Mouse (Mus musculus): ENCODE measurements around the gene Gm3625. TPM values are rescaled to one million over a fixed set of nuclear protein-coding genes. Genes with fewer than 3 reads are reported as not detected.

Gene Gm3625
- polyA plus RNA-seq, 1 experiment from 2014 or later: not detected

DNA sequence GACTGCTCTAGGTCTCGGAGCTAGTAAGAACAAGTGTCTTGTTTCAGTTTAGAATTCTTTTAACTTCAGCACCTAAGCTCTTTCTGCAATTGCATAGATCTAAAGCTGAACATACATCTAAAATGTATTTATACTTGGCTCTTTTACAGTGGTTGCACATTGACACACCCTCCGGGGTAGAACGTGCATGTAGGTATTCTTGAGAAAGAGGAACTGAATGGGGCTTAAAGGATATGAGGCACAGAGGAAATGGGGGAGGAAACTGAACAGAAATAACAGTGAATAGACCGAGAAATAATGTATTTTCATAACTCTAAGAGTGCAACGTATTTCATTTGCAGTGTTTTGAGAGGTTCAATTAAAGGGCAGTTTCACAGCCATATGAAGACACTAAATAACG, 2.3 kb upstream of the Gm3625 start:
- peak overlapping the region; percentile 28 for H3K4me2 ChIP-seq (ENCODE audit: low read depth, low read length)
- H3K27ac ChIP-seq (ENCODE audit: low read length): no peak overlapping the region
- H3K27me3 ChIP-seq (ENCODE audit: control insufficient read depth, insufficient read depth, low read length): no peaks in the 10 kb centered on the region
- no peaks in the 10 kb centered on the region for H3K36me3 ChIP-seq (ENCODE audit: control insufficient read depth, insufficient read depth)
- ATAC-seq (replicated peaks; ENCODE audit: extremely low read depth, insufficient read depth, low FRiP score): no peak
- WGBS: 67% methylated on average over 6 of the region's 6 CpGs
- H3K9ac ChIP-seq (ENCODE audit: low read length): no peak overlapping the region
- peaks cover 21% of the 10 kb centered on the region for H3K4me1 ChIP-seq (ENCODE audit: control insufficient read depth, insufficient read depth, low read length)
- no peak overlapping the region for H3K4me3 ChIP-seq (ENCODE audit: low read length)
- H3K9me3 ChIP-seq (replicated peaks; ENCODE audit: control insufficient read depth, low read length): no peaks in the 10 kb centered on the region

DNA sequence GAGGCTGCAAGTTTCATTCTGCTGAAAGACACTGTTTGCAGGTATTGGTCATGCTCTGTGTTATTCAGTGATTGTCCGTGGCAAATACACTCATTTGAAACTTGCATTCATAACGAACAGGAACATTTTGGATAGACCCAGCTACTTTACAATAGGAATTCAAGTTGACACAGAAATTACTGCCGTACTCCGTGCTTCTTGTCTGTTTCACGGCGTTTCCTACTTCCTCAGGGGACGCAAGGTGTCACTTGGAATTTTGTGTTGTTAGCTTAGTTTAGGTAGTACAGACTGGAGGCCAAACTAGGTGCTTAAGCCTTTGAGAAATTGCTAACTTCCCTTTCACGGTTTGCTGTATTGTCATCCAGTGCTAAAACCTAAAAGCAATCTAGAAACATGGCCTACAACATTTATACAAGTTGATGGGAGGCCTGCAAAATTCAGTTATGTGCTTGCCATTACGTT, 1.2 kb upstream of the Gm3625 start:
- no peaks in the 10 kb centered on the region for H3K9me3 ChIP-seq (replicated peaks; ENCODE audit: control insufficient read depth, low read length)
- peak overlapping the region; percentile 86 for H3K4me2 ChIP-seq (ENCODE audit: low read depth, low read length)
- peak overlapping the region; percentile 92; the same call in 1 of the 2 replicates for H3K27ac ChIP-seq (ENCODE audit: low read length)
- 52% methylated on average over 9 of the region's 9 CpGs for WGBS
- no peaks in the 10 kb centered on the region for H3K36me3 ChIP-seq (ENCODE audit: control insufficient read depth, insufficient read depth)
- H3K4me1 ChIP-seq (ENCODE audit: control insufficient read depth, insufficient read depth, low read length): peaks cover 16% of the 10 kb centered on the region
- peak overlapping the region; percentile 88 for H3K4me3 ChIP-seq (ENCODE audit: low read length)
- peak overlapping the region; percentile 95 for H3K9ac ChIP-seq (ENCODE audit: low read length)
- ATAC-seq (replicated peaks; ENCODE audit: extremely low read depth, insufficient read depth, low FRiP score): no peak
- no peaks in the 10 kb centered on the region for H3K27me3 ChIP-seq (ENCODE audit: control insufficient read depth, insufficient read depth, low read length)

DNA sequence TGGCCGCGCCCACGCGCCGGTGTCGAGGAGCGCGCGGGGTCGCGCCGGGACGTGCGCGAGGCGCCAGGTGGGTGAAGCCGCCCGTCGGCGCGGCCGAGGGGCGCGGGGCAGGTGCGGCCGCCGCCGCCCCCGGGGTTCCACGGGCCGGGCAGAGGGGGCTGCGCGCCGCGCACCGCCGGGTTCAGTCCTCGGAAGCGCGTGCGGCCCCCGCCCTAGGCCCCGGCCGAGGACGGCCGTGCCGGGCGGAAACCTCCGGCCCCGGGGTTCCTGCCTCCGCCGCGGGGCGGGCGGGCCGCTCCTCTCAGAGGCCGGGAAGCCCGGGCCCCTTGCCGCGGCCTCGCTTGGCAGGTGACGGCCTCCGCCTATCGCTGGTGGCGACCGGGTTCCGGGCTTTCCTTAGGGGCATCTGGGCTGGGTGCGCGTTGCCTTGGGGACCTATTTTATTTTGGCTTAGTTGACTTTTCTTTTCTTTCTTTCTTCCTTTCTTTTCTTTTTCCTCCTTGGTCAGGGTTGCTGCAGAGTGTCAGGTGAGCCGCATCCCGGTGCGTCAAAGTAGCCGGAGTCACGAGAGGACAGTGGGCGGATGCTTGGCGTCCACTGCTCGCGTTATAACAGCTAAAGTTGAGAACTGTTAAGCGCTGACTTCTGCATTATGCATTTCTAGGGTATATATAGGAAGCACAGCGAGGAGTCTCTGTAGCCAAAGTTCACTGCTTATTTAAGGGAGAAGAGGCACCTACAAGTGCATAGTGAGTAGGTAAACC, 621 bp upstream of the Gm3625 start:
- under 1% methylated on average over 75 of the region's 80 CpGs for WGBS
- no peaks in the 10 kb centered on the region for H3K27me3 ChIP-seq (ENCODE audit: control insufficient read depth, insufficient read depth, low read length)
- H3K9ac ChIP-seq (ENCODE audit: low read length): peak overlapping the region; percentile 95
- peak overlapping the region; percentile 88 for H3K4me3 ChIP-seq (ENCODE audit: low read length)
- peaks cover 12% of the 10 kb centered on the region for H3K4me1 ChIP-seq (ENCODE audit: control insufficient read depth, insufficient read depth, low read length)
- H3K9me3 ChIP-seq (replicated peaks; ENCODE audit: control insufficient read depth, low read length): no peaks in the 10 kb centered on the region
- H3K36me3 ChIP-seq (ENCODE audit: control insufficient read depth, insufficient read depth): no peaks in the 10 kb centered on the region
- peak; percentile 76 for ATAC-seq (replicated peaks; ENCODE audit: extremely low read depth, insufficient read depth, low FRiP score)
- H3K27ac ChIP-seq (ENCODE audit: low read length): peak overlapping the region; percentile 92
- peak overlapping the region; percentile 86 for H3K4me2 ChIP-seq (ENCODE audit: low read depth, low read length)

DNA sequence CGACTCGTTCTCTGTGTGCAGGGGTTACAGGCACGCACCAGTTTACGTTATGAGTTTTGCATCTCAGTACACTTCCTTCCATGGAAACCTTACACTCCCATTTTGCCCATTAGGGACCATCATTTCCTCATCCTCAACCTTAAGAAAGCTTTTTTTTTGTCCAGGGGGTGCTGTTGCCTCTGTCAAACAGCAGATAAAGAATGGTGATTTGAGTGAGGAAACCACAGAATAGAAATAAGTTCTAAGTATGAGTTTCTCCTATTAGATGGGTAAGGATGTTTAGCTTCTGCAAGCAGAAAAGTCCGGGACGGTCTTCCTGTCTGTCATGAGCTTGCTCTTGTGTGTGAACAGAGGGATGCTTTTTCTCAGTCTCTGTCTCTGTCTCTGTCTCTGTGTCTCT, 702 bp downstream of the Gm3625 start:
- H3K27me3 ChIP-seq (ENCODE audit: control insufficient read depth, insufficient read depth, low read length): no peaks in the 10 kb centered on the region
- WGBS: 58% methylated on average over 6 of the region's 6 CpGs
- H3K4me2 ChIP-seq (ENCODE audit: low read depth, low read length): peak overlapping the region; percentile 86
- no peaks in the 10 kb centered on the region for H3K9me3 ChIP-seq (replicated peaks; ENCODE audit: control insufficient read depth, low read length)
- H3K4me3 ChIP-seq (ENCODE audit: low read length): peak overlapping the region; percentile 88
- H3K9ac ChIP-seq (ENCODE audit: low read length): peak overlapping the region; percentile 95
- ATAC-seq (replicated peaks; ENCODE audit: extremely low read depth, insufficient read depth, low FRiP score): no peak
- H3K36me3 ChIP-seq (ENCODE audit: control insufficient read depth, insufficient read depth): no peaks in the 10 kb centered on the region
- H3K4me1 ChIP-seq (ENCODE audit: control insufficient read depth, insufficient read depth, low read length): peaks cover 12% of the 10 kb centered on the region
- no peak overlapping the region for H3K27ac ChIP-seq (ENCODE audit: low read length)

DNA sequence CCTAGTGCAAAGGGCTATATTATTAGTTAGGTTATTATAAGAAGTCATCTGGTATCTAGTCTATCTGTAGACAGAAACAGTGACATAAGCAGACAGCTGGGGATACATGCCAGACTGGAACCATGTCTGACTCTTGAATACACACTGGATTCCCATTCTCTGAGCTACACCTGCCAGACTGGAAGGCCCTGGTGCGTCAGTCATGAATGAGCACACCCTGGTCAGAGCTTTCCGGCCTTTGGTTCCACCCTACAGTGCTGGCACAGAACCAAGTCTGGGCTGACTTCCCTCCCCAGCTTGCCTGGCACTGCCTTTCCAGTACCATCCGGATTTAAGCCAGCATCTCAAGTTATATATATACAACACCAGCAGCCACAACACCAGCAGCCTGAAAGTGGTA, 4.1 kb downstream of the Gm3625 start:
- Histone ChIP-seq H3K27me3 (ENCODE audit: control insufficient read depth, insufficient read depth, low read length) (no peaks in the 10 kb centered on the region), H3K36me3 (ENCODE audit: control insufficient read depth, insufficient read depth) (no peaks in the 10 kb centered on the region), H3K4me1 (ENCODE audit: control insufficient read depth, insufficient read depth, low read length) (peaks cover 5% of the 10 kb centered on the region), H3K4me2 (ENCODE audit: low read depth, low read length) (no peak overlapping the region), H3K9ac (ENCODE audit: low read length) (no peak overlapping the region), H3K27ac (ENCODE audit: low read length) (no peak overlapping the region), H3K4me3 (ENCODE audit: low read length) (no peak overlapping the region), H3K9me3 (replicated peaks; ENCODE audit: control insufficient read depth, low read length) (no peaks in the 10 kb centered on the region)
- WGBS: 41% methylated on average over 3 of the region's 3 CpGs
- ATAC-seq (replicated peaks; ENCODE audit: extremely low read depth, insufficient read depth, low FRiP score): no peak

DNA sequence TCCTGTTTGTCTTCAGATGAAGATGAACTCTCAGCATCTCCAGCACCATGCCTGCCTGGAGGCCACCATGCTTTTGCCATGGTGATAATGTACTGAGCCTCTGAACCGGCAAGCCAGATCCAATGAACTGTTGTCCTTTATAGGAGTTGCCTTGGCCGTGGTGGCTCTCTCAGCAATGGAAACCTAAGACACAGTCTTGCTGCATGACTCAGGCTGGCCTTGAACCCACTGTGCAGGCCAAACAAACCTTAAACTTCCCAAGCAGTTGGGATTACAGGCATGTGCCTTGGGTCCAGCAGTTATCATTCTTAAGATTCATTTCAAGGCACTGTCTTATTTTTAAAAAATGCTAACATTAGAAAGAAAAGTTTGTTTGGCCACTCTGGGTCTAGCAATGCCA, 4.9 kb downstream of the Gm3625 start:
- no peak overlapping the region for H3K4me3 ChIP-seq (ENCODE audit: low read length)
- WGBS: 79% methylated on average over 2 of the region's 2 CpGs
- no peak overlapping the region for H3K9ac ChIP-seq (ENCODE audit: low read length)
- no peaks in the 10 kb centered on the region for H3K9me3 ChIP-seq (replicated peaks; ENCODE audit: control insufficient read depth, low read length)
- H3K4me2 ChIP-seq (ENCODE audit: low read depth, low read length): no peak overlapping the region
- ATAC-seq (replicated peaks; ENCODE audit: extremely low read depth, insufficient read depth, low FRiP score): no peak
- no peak overlapping the region for H3K27ac ChIP-seq (ENCODE audit: low read length)
- no peaks in the 10 kb centered on the region for H3K27me3 ChIP-seq (ENCODE audit: control insufficient read depth, insufficient read depth, low read length)
- no peaks in the 10 kb centered on the region for H3K36me3 ChIP-seq (ENCODE audit: control insufficient read depth, insufficient read depth)
- H3K4me1 ChIP-seq (ENCODE audit: control insufficient read depth, insufficient read depth, low read length): peaks cover 5% of the 10 kb centered on the region

DNA sequence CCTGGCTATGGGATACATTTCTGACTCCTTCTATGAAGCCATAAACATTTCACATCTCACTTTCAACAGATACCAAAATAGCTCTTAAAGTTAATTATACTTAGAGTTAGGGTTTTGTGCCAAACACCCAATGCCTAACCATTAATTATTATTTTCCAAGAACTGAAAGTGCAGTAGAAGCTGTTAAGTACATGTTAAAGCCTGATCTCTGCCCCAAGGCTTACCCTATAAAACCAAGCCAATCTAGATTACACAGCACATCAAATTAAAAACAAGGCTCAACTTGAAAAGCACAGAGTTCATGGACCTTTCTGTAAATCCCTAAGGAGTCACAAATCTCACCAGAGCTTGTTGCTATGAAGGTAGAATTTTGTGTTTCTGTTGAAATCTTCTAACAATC, 10.4 kb downstream of the Gm3625 start:
- Histone ChIP-seq H3K4me3 (ENCODE audit: low read length) (no peak overlapping the region), H3K36me3 (ENCODE audit: control insufficient read depth, insufficient read depth) (no peaks in the 10 kb centered on the region), H3K9me3 (replicated peaks; ENCODE audit: control insufficient read depth, low read length) (no peaks in the 10 kb centered on the region), H3K27me3 (ENCODE audit: control insufficient read depth, insufficient read depth, low read length) (no peaks in the 10 kb centered on the region), H3K27ac (ENCODE audit: low read length) (no peak overlapping the region), H3K9ac (ENCODE audit: low read length) (no peak overlapping the region), H3K4me2 (ENCODE audit: low read depth, low read length) (no peak overlapping the region), H3K4me1 (ENCODE audit: control insufficient read depth, insufficient read depth, low read length) (no peaks in the 10 kb centered on the region)
- no peak for ATAC-seq (replicated peaks; ENCODE audit: extremely low read depth, insufficient read depth, low FRiP score)

DNA sequence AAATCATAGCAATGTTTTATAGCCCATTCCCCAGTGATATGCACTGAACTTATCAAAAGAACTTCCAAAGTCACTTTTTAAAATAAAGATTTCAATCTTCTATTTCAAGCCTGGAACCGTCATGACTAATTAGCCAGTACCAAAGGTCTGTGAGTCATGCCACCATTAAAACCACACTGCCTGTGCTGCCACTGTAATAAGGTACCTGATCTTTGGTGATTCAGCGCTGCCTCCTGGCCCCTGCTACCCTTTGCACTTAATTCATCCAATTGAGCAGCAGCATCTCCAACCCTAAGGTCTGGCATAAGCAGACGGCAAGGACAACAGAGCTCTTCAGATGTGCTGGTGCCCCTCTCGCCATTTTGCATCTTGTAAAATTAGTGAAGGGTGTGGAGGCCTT, 18.7 kb downstream of the Gm3625 start:
- Histone ChIP-seq H3K4me2 (ENCODE audit: low read depth, low read length) (no peak overlapping the region), H3K4me1 (ENCODE audit: control insufficient read depth, insufficient read depth, low read length) (no peaks in the 10 kb centered on the region), H3K4me3 (ENCODE audit: low read length) (no peak overlapping the region), H3K27ac (ENCODE audit: low read length) (no peak overlapping the region), H3K36me3 (ENCODE audit: control insufficient read depth, insufficient read depth) (no peaks in the 10 kb centered on the region), H3K9ac (ENCODE audit: low read length) (no peak overlapping the region), H3K9me3 (replicated peaks; ENCODE audit: control insufficient read depth, low read length) (no peaks in the 10 kb centered on the region), H3K27me3 (ENCODE audit: control insufficient read depth, insufficient read depth, low read length) (no peaks in the 10 kb centered on the region)
- WGBS: 84% methylated on average over 4 of the region's 4 CpGs
- ATAC-seq (replicated peaks; ENCODE audit: extremely low read depth, insufficient read depth, low FRiP score): no peak

DNA sequence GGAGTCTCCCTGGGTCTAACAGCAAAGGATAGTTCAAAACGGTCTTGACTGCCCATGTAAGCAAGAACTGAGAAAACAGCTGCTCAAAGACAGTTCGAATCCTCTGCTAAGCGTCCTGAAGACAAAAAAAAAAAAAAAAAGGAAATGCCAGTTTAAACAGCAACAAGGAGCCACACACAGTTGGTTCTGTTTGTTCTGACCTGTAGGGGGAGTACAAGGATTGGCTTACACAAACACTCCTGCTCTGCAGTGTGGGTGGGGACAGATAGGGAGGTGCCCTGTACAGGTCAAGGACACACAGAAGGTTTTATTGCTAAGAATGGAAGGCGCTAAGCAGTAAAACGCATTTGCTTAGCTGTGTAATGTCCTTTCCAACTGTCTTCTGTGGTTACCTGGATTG, 20.9 kb downstream of the Gm3625 start:
- 36% methylated on average over 5 of the region's 5 CpGs for WGBS
- Histone ChIP-seq H3K9me3 (replicated peaks; ENCODE audit: control insufficient read depth, low read length) (no peaks in the 10 kb centered on the region), H3K27ac (ENCODE audit: low read length) (no peak overlapping the region), H3K4me1 (ENCODE audit: control insufficient read depth, insufficient read depth, low read length) (no peaks in the 10 kb centered on the region), H3K9ac (ENCODE audit: low read length) (no peak overlapping the region), H3K4me3 (ENCODE audit: low read length) (no peak overlapping the region), H3K27me3 (ENCODE audit: control insufficient read depth, insufficient read depth, low read length) (no peaks in the 10 kb centered on the region), H3K4me2 (ENCODE audit: low read depth, low read length) (no peak overlapping the region), H3K36me3 (ENCODE audit: control insufficient read depth, insufficient read depth) (no peaks in the 10 kb centered on the region)
- no peak; the same call in 1 of the 2 replicates for ATAC-seq (replicated peaks; ENCODE audit: extremely low read depth, insufficient read depth, low FRiP score)

Data from heart, embryonic 16.5 days (tissue).